Mouse (Mus musculus): ENCODE measurements at regions not wholly inside any gene's neighbourhood (a gene's known extent, or its start where the extent isn't known, plus 50 kb on each side); places are given as distances from the start of the nearest gene placed in this dataset.

GRCm38 (mm10) chr9:88244492-88244891 is 82.5 kb upstream of the Nt5e start:
- no peak for TF ChIP-seq USF1 (IDR thresholded peaks at IDR 0.05; ENCODE audit: low read depth, low read length)
- TF ChIP-seq CTCF (conservative IDR thresholded peaks at IDR 0.05 in 1 of 2, IDR thresholded peaks at IDR 0.05 in 1 of 2; ENCODE audit: low read depth in 2 of 2, low read length in 2 of 2), result no peak
- no peak for TF ChIP-seq POLR2A (IDR thresholded peaks at IDR 0.05; ENCODE audit: low read depth, low read length)
- TF ChIP-seq ZKSCAN1 (IDR thresholded peaks at IDR 0.05; ENCODE audit: borderline replicate concordance, low read depth, low read length), result no peak
- no peak for TF ChIP-seq NELFE (IDR thresholded peaks at IDR 0.05; ENCODE audit: low read depth, low read length)
- TF ChIP-seq KAT2A (IDR thresholded peaks at IDR 0.05; ENCODE audit: insufficient replicate concordance, low read length), result no peak
- no peak for TF ChIP-seq MAX (IDR thresholded peaks at IDR 0.05; ENCODE audit: low read length)
- no peak for TF ChIP-seq ZC3H11A (IDR thresholded peaks at IDR 0.05; ENCODE audit: low read depth, low read length)
- no peak for TF ChIP-seq GABPA (IDR thresholded peaks at IDR 0.05; ENCODE audit: insufficient replicate concordance, low read depth, low read length)
- TF ChIP-seq MAFK (IDR thresholded peaks at IDR 0.05; ENCODE audit: insufficient replicate concordance, low read length), result no peak
- TF ChIP-seq CHD1 (IDR thresholded peaks at IDR 0.05; ENCODE audit: low read depth, low read length), result no peak
- no peak for TF ChIP-seq ELF1 (IDR thresholded peaks at IDR 0.05; ENCODE audit: low read depth, low read length)
- TF ChIP-seq ZNF384 (IDR thresholded peaks at IDR 0.05; ENCODE audit: low read depth, low read length), result no peak
- TF ChIP-seq JUND (conservative IDR thresholded peaks at IDR 0.05; ENCODE audit: low read depth, low read length), result no peak
